Mouse (Mus musculus) retina, embryonic 14.5 days (tissue): ENCODE measurements around the gene Lactbl1.

Experiments
- DNase-seq: peaks from one replicate; pipeline ENCODE4 v3.0.0-alpha.2; 2015; ENCODE audit warnings: low spot score

The Lactbl1 gene

DNA sequence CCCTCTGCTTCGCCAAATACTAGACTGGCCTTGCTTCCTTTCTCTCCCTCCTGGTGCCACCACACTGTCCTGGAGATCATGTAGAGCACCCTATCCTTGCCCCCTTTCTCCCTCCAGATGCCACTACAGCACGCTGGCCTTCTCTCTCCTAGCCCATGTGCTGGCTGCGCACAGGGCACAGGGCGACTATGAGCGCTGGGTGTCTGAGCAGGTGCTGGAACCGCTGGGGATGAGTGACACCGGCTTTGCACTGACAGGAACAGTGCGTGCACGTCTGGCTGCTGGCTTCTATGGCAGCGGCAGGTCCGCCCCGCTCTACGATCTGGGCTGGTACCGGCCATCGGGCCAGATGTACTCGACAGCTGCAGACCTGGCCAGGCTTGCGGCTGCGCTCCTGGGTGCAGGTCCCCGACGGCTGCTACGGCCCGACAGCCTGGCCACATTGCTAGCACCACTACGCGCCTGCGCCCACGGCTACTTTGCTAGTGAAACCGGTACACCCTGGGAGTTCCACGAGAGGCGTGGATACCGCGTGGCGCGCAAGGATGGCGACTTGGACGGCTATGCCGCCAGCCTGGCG lies 14.7 kb downstream of the Lactbl1 start:
- DNase-seq, result no peak

- DNase-seq, result peak; percentile 68
Measured at GRCm38 (mm10) chr4:136637563-136638229, 15.3 kb downstream of the Lactbl1 start.

DNA sequence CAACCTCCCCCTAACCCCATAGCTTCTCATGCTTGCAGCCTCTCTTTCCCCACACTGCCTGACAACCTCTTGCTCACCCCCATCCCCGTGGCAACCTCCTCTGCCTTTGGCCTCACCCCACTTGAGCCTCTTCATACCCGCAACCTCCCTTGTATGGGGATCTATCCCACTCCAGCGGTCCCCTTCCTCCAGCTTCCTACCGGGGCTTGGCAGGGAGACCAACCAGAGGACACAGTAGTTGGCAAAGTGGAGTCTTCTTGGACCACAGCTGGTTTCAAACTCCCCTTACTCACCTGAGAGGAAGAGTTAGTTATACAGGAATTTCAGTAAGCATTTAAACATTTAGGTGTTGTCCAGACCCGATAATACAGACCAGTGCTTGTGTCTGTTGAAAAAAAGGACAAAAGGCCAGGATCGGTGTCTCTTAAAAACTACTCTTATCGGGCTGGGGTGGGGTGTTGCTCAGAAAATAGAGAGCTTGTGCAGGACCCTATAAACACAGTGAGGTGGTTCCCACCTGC lies 15.9 kb downstream of the Lactbl1 start:
- no peak for DNase-seq

DNA sequence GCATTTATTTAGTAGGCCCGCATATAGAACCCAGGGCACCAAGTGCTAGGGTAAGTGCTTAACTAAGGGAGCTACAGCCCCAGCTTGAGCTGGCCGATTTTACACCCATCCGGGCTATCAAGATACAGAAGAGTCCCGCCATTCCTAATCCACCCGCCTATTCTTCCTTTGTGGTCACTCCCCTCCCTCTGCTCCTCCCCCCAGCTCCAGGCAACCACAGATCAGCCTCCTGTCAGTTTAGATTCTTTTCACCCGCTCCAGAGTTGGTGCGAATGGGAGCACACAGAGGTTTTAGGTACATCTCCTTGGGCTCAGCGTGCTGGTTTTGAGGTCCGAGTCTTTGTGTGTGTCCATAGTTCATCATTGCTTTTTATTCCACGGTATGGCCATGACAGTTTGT lies 16.5 kb downstream of the Lactbl1 start:
- peak; percentile 52 for DNase-seq

DNA sequence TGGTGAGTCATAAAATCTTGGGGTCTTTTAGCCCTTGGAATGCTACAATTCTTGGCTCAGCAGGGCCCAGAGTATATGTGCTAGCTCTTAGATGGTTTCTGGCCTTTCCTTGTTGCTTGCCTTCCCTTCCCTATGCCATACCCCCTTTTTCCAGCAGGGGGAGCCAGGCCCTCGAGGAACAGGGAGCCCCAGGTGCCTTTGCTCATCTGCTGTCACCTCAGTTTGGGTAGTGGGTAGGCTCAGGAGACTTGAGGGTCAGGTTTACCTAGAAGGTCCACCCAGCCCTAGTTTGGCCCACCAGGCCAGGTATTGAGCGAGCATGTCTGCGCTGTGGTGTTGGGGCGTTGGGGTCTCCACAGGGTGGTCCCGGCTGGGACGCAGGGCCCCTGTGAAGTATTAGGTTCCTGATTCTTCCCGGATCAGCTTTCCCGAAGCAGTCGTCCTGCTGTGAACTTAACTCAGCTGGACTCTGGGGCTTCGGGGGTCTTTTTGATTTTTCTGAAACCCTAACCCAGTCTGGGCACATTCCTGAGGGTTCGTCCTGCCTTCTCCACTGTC lies 26.6 kb downstream of the Lactbl1 start:
- peak; percentile 84 for DNase-seq

DNA sequence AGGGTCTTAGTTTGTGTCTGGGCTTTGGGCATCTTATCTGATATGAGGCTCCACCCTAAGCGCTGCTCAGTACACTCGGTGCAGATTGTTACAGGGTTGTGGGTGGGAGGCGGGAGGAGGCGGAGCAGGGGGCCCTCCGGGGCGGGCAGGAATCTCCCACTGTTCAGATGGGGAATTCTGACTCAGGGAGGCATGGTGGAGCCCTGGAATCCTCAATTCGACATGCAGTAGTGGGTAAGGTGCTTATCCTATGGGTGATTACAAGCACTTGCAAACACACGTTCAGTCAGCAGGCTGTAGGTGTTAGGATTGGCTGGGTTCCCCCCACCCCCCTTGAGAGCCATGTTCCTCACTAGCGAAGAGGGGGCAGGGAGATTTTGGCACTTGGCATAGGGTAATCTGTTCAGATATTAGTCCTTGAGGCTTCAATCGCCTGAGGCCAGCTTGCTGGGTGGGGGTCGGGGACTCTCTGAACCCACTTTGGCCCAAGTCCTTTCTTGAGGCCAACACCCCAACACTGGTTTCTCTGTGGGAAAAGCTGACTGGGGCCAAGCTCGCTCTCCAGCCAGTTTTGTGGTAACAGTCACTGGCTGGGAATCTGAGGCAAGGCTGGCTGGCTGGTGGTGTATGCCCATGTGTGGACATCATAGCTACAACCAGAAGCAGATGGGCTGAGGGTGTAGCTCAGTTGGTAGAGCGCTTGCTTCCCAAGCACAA lies 27.2 kb downstream of the Lactbl1 start:
- no peak for DNase-seq

- no peak for DNase-seq
Measured at GRCm38 (mm10) chr4:136650261-136650660, 27.8 kb downstream of the Lactbl1 start.

- peak; percentile 86 for DNase-seq
Measured at GRCm38 (mm10) chr4:136651357-136651811, 29.0 kb downstream of the Lactbl1 start.

- peak; percentile 21 for DNase-seq
Measured at GRCm38 (mm10) chr4:136651882-136652527, 29.6 kb downstream of the Lactbl1 start.

DNA sequence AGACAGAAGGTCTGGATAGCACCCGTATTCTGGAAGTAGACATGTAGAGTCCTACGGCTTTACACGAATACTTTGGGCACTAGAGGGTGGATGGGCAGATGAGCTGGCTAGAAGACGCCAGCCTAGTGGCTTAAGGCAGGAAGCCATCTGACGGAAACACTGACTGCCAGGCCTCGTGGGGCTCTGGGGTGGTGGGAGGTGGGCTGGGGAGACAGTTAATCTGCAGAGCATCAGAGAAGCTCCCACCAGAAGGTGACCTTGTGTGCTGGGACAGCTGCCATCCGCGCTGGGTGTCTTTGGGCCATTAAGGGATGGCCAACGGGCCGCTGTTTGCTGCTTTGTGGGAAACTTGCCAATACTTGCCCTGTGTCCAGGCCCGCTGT lies 30.1 kb downstream of the Lactbl1 start:
- DNase-seq, result no peak

- DNase-seq, result peak; percentile 22
Measured at GRCm38 (mm10) chr4:136653019-136653418, 30.6 kb downstream of the Lactbl1 start.

DNA sequence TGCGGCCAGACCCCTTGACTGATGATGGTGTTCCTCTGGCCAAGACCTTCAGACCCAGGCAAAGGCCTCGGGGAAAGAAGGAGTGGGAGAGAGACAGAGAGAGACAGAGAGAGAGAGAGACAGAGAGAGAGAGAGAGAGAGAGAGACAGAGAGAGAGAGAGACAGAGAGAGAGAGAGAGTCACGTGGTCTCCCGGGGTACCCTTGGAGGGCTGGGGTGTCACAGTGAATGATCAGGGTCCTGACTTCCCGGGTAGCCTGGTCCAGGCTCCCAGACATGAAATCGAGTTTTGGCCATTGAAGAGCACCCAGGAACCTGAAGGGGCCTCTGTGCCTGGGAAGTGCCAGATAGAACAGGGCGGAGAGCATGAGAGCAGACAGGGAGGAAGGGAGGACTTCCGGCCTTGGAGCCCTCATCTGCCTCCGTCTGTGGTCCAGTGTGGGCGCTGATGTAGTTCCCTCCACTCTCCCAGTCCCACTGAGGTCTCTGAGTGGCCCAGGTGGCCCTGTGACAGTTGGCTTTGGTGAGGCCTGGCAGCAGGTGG lies 31.3 kb downstream of the Lactbl1 start:
- DNase-seq, result no peak

GRCm38 (mm10) chr4:136657914-136658313 lies 35.5 kb downstream of the Lactbl1 start:
- no peak for DNase-seq

DNA sequence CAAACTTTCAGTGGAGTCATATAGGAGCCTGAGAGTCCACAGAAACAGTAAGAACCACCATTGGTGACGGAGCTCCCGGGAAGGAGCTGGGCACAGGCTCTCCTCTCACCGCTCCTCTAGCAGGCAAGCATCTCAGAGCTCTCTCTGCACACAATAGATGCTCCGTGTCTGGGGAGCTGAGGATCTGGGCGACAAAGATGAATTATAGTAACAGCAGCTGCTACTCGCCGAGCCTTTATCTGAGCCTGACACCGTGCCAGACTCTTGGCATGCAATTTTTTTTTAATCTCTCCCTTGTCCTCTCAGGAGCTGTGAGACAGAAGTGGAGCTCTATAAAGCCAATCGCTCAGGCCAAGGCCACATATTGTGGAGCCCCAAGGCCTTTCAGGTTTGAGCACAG lies 42.6 kb downstream of the Lactbl1 start:
- DNase-seq, result no peak

GRCm38 (mm10) chr4:136666002-136666401 lies 43.6 kb downstream of the Lactbl1 start:
- DNase-seq, result no peak

GRCm38 (mm10) chr4:136667757-136668156 lies 45.3 kb downstream of the Lactbl1 start:
- no peak for DNase-seq

DNA sequence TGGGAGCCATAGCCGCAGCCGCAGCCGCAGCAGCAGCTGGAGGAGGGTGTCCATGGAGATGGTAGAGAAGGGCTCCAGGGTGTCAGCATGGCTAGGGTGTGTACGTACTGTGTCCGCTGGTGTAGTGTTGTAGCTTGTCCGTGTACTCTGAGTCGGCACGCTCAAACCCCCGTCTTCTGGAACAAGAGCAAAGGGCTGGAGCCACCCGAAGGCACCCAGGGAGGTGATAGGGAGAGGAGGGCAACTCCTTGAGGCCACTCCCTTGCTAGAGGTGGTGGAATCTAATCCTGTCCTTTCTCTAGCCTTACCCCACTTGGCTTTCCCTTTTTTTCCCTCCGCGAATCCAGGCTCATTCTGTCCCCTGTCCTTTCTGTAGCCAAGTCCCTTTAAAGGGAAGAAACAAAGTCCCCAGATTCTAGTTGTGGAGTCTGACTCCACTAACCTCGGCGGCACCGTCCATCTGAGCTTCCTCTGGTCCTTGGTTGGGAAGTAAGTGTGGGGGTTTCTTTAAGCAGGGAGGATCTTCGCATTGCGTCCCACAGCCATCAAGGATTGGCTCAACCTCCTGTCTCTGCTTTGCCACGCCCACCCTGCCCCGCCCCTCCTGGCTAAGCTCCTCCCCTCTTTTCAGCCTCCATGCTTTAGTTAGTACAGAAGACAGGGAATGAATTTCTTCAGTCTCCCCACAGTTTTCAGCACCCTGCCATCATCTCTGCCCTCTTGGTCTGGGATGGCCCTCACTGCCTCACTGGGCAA lies 50.1 kb downstream of the Lactbl1 start:
- DNase-seq, result no peak

DNA sequence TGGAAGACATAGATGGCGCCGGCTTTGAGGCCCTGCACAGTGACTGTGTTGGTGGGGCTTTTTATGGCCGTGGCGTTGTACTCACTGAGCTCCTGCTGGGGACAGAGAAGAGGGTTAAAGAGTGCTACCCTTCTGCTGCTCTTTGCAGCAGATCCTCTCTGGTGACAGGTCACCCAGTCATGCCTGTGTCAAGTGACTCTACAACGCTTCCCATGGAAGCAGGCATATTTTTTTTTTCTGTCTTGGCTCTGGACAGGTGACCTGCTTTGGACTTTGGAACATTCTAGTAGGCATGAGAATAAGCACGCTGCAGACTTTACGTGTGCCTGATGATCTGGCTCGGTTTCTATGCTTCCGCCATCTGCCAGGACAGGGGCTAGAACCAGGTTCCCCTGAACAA lies 53.0 kb downstream of the Lactbl1 start:
- no peak for DNase-seq

- peak; percentile 97 for DNase-seq
Measured at GRCm38 (mm10) chr4:136678480-136678879, 56.1 kb downstream of the Lactbl1 start.

DNA sequence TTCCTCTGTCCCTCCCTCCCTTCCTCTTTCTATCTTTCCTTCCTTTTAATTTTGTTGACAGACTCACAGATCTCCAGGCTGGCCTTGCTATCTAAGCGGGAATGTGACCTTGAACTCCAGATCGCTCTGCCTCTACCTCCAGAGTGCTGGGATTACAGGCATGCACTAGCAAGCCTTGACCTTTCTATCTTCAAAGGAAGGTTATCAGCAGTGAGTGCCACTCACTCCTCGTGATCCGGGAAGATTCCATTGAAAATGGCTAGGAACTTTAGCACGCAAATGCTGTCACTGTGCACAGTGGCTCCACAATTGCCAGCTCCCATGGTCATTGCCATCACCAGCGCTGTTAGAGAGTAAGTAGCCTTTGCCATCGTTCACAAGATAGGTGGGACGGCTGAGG lies 56.8 kb downstream of the Lactbl1 start:
- no peak for DNase-seq

DNA sequence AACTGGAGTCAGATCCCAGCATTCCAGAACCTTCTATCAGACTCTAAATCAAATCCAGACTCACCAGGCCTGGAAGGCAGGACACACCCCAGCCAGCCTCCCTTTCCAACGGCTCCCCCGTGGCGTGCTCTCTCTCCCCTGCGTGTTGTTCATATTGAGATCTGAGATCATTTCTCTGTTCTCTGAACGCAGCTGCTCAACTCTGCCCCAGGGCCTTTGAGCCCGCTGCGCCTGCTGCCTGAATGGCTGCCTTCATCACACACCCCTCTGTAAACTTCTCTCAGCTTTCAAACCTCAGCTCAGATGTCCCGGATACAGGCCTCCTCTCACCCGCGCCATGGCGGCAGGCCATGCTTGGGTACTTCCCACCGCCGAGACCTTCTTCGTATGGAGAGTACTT lies 58.2 kb downstream of the Lactbl1 start:
- DNase-seq, result no peak
